Mouse (Mus musculus): ENCODE measurements around the gene Poll.

Gene Poll

DNA sequence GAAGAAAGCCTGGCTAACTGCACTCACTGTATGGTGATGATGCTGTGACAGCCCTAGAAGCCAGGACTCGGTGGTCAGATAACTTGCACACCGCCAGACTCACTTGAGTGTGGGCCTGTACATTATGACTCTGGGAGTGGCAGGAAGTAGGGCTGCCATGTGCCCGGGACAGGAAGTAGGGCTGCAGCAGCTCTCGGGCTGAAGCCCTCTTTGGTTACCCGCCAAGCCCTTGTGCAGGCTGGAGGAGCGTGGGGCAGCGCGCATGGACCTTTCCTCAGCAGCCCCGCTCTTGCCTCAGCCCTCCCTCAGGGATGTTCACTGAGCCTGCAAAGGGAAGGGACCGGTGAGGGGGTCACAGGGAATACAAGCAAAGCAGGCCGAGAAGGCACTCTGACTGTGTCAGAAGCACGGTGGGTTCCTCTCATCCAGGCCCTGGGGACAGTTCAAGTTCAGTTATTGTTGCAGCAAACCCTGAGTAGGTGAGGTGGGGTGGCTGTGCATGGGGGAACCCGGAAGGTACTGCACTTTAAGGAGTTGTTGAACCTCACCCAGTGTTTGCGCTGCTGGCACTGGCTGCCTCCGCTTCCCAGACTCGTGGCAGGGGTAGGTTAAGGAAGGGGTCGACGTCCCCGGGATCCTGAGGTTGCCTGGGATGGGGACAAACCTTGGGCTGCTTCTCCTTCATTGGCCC lies 14.8 kb upstream of the Poll start:
- peaks cover 46% of the 10 kb centered on the region for H3K36me3 ChIP-seq (ENCODE audit: insufficient read depth, low read length)
- H3K27me3 ChIP-seq (ENCODE audit: insufficient read depth, low read length) = no peaks in the 10 kb centered on the region
- no peak for TF ChIP-seq NANOG (IDR thresholded peaks at IDR 0.05; ENCODE audit: borderline replicate concordance, low read length)
- TF ChIP-seq POU5F1 (IDR thresholded peaks at IDR 0.05; ENCODE audit: borderline replicate concordance, low read length) = no peak
- no peak for TF ChIP-seq CTCF (conservative IDR thresholded peaks at IDR 0.05; ENCODE audit: low read length)

DNA sequence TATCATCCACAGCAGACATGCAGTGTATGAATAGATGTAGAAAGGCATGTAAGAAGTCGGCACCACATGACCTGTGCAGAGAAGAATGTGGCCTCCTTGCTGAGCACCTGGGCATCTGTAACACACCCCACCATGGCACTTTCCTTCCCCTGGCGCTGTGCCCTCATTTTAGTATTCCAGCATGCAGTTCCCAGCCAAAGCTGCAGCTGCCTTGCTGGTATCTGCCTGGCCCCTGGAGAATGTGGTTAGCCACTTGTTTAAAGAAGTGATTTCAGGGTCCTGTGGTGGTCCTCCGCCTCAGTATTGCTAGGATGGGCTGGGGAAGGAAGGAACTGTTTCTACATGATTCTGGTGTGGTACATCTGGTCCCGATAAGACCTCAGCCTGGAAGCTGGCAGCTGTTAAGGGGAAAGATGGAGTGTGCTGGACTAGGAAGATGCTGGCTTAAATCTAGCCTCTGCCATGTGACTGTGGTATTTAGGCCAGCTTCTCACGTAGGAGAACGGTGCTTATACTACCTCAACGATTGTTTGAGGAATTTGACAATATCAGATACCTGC lies 14.1 kb upstream of the Poll start:
- Histone ChIP-seq H3K27me3 (ENCODE audit: insufficient read depth, low read length) (no peaks in the 10 kb centered on the region), H3K9me3 (ENCODE audit: low read length) (no peaks in the 10 kb centered on the region), H3K4me1 (replicated peaks; ENCODE audit: low read depth, low read length) (peaks cover 77% of the 10 kb centered on the region), H3K36me3 (ENCODE audit: insufficient read depth, low read length) (peaks cover 46% of the 10 kb centered on the region), H3K4me3 (replicated peaks; ENCODE audit: low read length) (no peak overlapping the region)
- TF ChIP-seq CTCF (conservative IDR thresholded peaks at IDR 0.05; ENCODE audit: low read length) (no peak), NANOG (IDR thresholded peaks at IDR 0.05; ENCODE audit: borderline replicate concordance, low read length) (no peak), POU5F1 (IDR thresholded peaks at IDR 0.05; ENCODE audit: borderline replicate concordance, low read length) (no peak)

More for the DNA sequence above, 14.8 kb upstream of the Poll start:
- Histone ChIP-seq H3K4me3 (replicated peaks; ENCODE audit: low read length) (0 out of 2 replicates have a peak overlapping the region, but pooled peaks have one; percentile 20), H3K4me1 (replicated peaks; ENCODE audit: low read depth, low read length) (peaks cover 79% of the 10 kb centered on the region), H3K9me3 (ENCODE audit: low read length) (no peaks in the 10 kb centered on the region)

DNA sequence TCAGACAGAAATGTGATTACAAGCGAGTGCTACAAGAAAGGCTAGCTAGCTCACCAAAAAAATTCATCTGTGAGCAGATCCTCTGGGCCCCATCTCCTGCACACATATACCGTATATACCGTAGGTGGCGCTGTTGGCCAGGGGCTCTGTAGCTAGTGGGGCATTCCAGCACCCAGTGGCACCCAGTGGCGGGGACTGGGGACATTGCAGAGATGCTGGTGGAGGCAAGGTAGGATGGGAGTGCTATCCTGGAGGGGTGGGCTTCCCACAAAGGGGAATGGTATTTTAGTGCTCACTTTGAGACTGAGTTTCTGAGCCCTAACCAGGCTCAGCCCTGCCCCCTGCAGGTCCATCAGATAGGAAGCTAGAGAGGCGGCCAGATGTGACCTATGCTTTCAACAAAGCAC lies 13.5 kb upstream of the Poll start:
- no peak overlapping the region for H3K4me3 ChIP-seq (replicated peaks; ENCODE audit: low read length)
- H3K9me3 ChIP-seq (ENCODE audit: low read length) = no peaks in the 10 kb centered on the region
- peaks cover 76% of the 10 kb centered on the region for H3K4me1 ChIP-seq (replicated peaks; ENCODE audit: low read depth, low read length)
- H3K27me3 ChIP-seq (ENCODE audit: insufficient read depth, low read length) = no peaks in the 10 kb centered on the region
- peaks cover 42% of the 10 kb centered on the region for H3K36me3 ChIP-seq (ENCODE audit: insufficient read depth, low read length)
- TF ChIP-seq CTCF (conservative IDR thresholded peaks at IDR 0.05; ENCODE audit: low read length) (peak; percentile 80), NANOG (IDR thresholded peaks at IDR 0.05; ENCODE audit: borderline replicate concordance, low read length) (no peak)

DNA sequence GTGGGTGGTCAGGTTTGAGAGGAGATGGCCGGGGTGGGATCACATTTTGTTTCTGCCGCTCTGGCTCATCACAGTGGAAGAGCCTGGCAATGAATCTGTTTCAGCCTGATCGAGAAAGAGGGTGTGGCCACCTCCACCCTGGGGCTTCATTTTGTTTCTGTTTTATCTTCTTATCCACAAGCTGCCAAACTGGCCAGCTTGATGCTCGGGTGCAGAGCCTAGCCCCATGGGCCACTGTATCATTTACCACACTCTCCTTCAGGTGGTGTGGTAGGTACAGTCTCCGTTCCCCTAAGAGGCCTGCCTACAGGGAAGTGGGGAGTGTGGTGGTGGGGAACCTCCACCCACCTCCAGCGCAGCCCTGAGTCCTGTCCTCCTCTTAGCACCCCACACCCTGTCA lies 12.7 kb upstream of the Poll start:
- Histone ChIP-seq H3K4me3 (replicated peaks; ENCODE audit: low read length) (no peak overlapping the region), H3K27me3 (ENCODE audit: insufficient read depth, low read length) (no peaks in the 10 kb centered on the region), H3K36me3 (ENCODE audit: insufficient read depth, low read length) (peaks cover 35% of the 10 kb centered on the region), H3K9me3 (ENCODE audit: low read length) (no peaks in the 10 kb centered on the region), H3K4me1 (replicated peaks; ENCODE audit: low read depth, low read length) (peaks cover 78% of the 10 kb centered on the region)
- TF ChIP-seq NANOG (IDR thresholded peaks at IDR 0.05; ENCODE audit: borderline replicate concordance, low read length) = no peak
- TF ChIP-seq POU5F1 (IDR thresholded peaks at IDR 0.05; ENCODE audit: borderline replicate concordance, low read length) = no peak
- TF ChIP-seq CTCF (conservative IDR thresholded peaks at IDR 0.05; ENCODE audit: low read length) = no peak

DNA sequence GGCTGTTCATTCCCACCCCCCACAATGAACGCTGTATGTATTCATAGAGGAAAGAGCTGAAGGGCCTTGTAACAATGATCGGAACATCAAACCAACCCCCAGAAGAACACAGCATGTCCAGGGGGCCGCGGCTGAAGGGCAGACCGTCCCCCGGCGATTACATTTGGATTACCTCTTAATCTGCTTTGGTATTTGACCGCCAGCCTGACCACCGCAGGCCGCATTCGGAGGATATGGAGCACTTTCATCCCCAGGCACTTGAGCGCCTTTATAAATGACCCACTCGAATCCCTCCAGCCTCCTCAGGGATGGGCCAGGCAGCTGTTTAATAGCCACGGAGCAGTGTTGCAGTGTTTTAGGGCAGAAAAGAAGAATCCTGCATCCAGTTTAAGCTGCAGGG lies 7.0 kb upstream of the Poll start:
- no peaks in the 10 kb centered on the region for H3K9me3 ChIP-seq (ENCODE audit: low read length)
- H3K27me3 ChIP-seq (ENCODE audit: insufficient read depth, low read length) = no peaks in the 10 kb centered on the region
- peaks cover 14% of the 10 kb centered on the region for H3K36me3 ChIP-seq (ENCODE audit: insufficient read depth, low read length)
- TF ChIP-seq CTCF (conservative IDR thresholded peaks at IDR 0.05; ENCODE audit: low read length) (no peak), POU5F1 (IDR thresholded peaks at IDR 0.05; ENCODE audit: borderline replicate concordance, low read length) (no peak), NANOG (IDR thresholded peaks at IDR 0.05; ENCODE audit: borderline replicate concordance, low read length) (no peak)
- peaks cover 61% of the 10 kb centered on the region for H3K4me1 ChIP-seq (replicated peaks; ENCODE audit: low read depth, low read length)
- H3K4me3 ChIP-seq (replicated peaks; ENCODE audit: low read length) = peak overlapping the region; percentile 49; the same call in 1 of the 2 replicates

DNA sequence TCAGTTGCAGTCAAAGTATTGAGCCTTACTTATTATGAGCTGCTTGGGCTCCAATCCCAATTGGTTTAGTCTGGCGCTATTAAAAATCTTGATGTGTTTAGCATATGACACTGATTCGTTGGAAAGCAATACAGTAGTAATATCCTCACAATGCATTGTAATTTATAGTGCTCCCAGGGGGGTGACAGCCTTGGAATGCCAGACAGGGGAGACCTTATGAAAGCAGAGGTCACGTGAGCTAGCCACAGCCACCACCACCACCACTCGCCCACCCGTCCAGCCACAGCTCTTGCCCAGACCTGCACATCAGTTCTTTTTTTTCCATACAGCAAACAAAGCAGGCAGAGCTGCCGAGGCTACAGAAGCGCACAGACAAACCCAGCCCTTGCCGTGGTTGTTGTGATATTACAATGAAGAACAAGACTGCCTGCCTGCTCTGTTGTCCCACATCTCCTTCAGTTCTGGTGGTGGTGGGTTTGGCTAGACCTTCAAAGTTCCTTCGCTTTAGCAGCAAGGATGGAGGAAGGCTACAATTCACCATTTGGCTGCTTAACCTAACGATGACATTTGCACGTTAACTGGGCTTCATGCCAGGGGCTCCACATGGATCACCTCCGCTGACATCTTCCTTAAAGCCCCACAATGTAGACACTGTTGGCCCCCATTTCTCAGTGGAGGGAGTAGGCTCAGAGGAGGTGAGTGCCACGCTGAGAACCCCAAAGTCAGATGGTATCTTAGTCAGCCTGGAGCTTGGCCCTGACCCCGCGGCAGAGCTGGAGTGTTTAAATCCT lies 5.8 kb upstream of the Poll start:
- Histone ChIP-seq H3K36me3 (ENCODE audit: insufficient read depth, low read length) (peaks cover 8% of the 10 kb centered on the region; the same call in 1 of the 2 replicates), H3K4me3 (replicated peaks; ENCODE audit: low read length) (no peak overlapping the region), H3K4me1 (replicated peaks; ENCODE audit: low read depth, low read length) (peaks cover 51% of the 10 kb centered on the region), H3K9me3 (ENCODE audit: low read length) (no peaks in the 10 kb centered on the region), H3K27me3 (ENCODE audit: insufficient read depth, low read length) (no peaks in the 10 kb centered on the region)
- TF ChIP-seq POU5F1 (IDR thresholded peaks at IDR 0.05; ENCODE audit: borderline replicate concordance, low read length) = no peak
- no peak for TF ChIP-seq CTCF (conservative IDR thresholded peaks at IDR 0.05; ENCODE audit: low read length)
- no peak for TF ChIP-seq NANOG (IDR thresholded peaks at IDR 0.05; ENCODE audit: borderline replicate concordance, low read length)

DNA sequence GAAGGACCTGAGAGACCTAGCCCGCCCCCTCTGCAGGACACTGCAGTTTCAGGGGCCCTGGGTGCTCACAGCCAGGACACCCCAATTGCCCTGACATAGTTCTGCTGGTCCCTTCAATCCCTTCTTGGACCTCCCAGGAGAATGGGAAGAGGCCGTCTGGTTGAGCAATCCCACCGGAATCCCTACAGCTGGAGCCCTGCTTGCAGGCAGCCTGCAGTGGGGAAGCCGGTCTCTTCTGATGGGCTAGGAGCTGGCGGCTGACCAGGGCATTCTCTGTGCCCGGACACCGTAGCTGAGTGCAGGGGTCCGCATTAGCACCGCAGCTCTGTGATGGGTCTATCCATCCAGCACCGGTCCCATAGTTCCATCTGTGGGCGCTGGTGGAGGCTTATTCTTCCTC lies 6.2 kb downstream of the Poll start:
- H3K4me1 ChIP-seq (replicated peaks; ENCODE audit: low read depth, low read length) = peaks cover 44% of the 10 kb centered on the region
- peaks cover 8% of the 10 kb centered on the region; the same call in 1 of the 2 replicates for H3K27me3 ChIP-seq (ENCODE audit: insufficient read depth, low read length)
- H3K36me3 ChIP-seq (ENCODE audit: insufficient read depth, low read length) = peaks cover 63% of the 10 kb centered on the region
- no peak overlapping the region for H3K4me3 ChIP-seq (replicated peaks; ENCODE audit: low read length)
- no peak for TF ChIP-seq POU5F1 (IDR thresholded peaks at IDR 0.05; ENCODE audit: borderline replicate concordance, low read length)
- no peaks in the 10 kb centered on the region for H3K9me3 ChIP-seq (ENCODE audit: low read length)

DNA sequence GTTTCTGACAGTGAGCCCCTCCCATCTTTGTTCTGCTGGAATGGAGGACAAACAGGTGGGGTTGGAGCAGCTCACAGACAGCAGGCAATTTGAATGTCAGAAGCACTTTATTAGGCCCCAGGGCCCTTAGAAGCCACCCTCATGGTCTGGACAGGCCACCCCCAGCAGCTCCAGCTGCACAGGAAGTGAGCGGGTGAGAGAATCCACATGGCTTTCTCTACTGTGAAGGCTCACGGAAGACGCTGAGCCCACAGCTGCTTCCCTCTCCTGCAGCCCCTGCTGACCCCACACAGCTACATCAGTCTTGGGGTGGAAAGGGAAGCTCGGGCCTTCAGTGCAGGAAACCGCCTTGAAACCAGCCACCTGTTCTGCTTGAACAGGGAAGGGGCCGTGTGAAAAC lies 8.1 kb downstream of the Poll start:
- TF ChIP-seq NANOG (IDR thresholded peaks at IDR 0.05; ENCODE audit: borderline replicate concordance, low read length) (no peak), POU5F1 (IDR thresholded peaks at IDR 0.05; ENCODE audit: borderline replicate concordance, low read length) (no peak), CTCF (conservative IDR thresholded peaks at IDR 0.05; ENCODE audit: low read length) (no peak)
- no peaks in the 10 kb centered on the region for H3K9me3 ChIP-seq (ENCODE audit: low read length)
- peaks cover 45% of the 10 kb centered on the region for H3K4me1 ChIP-seq (replicated peaks; ENCODE audit: low read depth, low read length)
- peaks cover 51% of the 10 kb centered on the region for H3K36me3 ChIP-seq (ENCODE audit: insufficient read depth, low read length)
- H3K4me3 ChIP-seq (replicated peaks; ENCODE audit: low read length) = peak overlapping the region; percentile 50
- H3K27me3 ChIP-seq (ENCODE audit: insufficient read depth, low read length) = peaks cover 19% of the 10 kb centered on the region
